Mouse (Mus musculus) monocyte, adult 59 days (primary cell): ENCODE measurements around the gene Tas2r134. TPM values are rescaled to one million over a fixed set of nuclear protein-coding genes. Genes with fewer than 3 reads are reported as not detected.

ENCODE experiments used
- total RNA-seq, 2 experiments: library from RNA; stranded (reverse); gene quantifications; one replicate each; pipeline ENCODE4 v1.2.4; 2023

Tas2r134 gene
- total RNA-seq: not detected

DNA sequence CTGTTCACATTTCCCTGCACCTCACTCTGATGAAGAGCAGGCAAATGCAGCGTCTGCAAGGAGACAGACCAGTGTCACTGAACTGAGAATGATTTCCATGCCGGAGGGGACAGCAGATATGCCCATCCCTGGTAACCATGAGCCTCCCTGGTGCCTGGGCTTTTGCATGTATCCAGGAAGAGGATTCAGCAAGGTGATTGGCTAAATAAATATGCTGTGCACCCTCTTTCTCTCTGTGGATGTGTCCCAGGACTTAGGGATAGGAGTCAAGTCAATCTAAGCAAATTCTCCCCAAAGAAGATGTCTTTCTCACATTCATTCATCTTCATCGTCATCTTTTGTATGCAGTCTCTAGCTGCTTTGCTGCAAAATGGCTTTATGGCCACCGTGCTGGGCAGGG lies at the start of gene Tas2r134:
Gene Tas2r134, plus strand, starts transcription at position 301 of the 400 bp plus-strand sequence.

